Mouse (Mus musculus) cerebellum, adult 9-10 months (tissue): ENCODE results near the gene Mctp1.

ENCODE experiments used
- DNase-seq: peaks from one replicate; pipeline ENCODE4 v3.0.0; 2022

Gene Mctp1

DNA sequence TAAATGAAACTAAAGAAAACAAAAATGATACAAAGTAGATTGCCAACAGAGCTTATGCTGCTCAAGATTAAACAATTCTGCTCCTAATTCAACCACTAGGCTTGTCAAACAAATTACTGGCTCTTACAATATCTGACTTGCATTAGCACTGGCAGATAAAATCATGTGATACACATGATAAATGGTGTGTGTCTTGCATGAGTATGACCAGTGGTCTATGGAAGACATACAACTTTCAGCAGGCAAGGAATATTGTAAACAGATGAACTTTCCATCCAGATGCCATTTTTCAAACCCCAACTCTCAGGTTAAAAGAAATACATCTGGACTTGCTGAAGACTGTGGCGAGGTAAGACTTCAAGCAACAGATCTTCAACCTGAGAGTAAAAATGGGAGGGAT is 619.3 kb downstream of the Mctp1 start:
- DNase-seq, result no peak

DNA sequence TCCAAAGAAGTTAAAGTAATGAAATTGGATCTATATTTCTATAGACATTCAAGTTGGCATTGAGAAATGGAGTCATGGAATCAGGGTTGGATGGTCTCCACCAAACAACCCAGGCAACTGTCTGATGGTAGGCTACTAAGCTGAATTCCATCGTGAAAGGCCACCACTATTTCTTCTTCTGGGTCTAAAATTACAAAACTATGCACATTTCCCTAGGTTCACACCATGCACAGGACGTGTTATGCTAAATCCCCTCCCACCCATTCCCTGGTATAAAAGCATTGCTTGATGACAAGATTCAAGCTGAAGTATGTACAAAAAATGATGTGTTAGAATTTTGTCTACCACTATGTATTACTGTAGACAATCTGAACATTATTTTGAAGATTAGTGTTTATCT is 634.5 kb downstream of the Mctp1 start:
- no peak for DNase-seq

DNA sequence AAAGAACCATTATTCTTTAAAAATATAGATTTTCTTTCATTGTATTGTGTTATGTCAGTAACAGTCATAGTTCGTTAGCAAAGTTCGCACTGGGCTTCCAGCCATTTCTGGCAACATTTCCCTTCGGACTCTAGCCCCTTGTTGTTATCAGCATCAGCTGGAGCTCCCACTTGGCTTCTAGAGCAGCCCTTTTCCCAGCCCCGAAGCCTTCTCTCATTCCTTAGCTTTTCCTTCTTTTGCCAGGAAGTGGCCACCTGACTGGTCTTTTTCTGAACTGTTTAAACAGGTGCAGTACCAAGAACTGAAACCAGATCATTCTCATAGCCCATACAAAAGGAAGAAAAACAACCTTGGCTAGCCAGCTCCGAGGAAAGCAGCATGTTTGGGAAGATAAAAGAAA is 645.3 kb downstream of the Mctp1 start:
- no peak for DNase-seq

DNA sequence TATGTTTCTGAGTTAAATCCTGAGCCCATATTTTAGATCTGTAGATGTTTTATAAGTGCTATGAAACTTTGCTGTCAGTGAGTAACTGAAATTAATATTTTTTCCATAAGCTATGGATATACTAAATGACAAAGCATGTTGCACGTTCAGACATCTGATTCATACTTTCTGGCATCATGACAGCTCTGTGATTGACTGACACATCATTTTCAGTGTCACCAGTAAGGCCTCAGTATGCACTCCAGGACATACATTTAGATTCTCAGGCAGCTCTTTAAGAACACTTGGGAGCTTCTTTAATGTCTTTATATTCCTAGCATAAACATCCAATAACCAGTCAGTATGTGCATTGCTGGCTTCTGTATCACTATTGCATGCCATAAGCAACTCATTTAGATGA is 659.0 kb downstream of the Mctp1 start:
- no peak for DNase-seq

DNA sequence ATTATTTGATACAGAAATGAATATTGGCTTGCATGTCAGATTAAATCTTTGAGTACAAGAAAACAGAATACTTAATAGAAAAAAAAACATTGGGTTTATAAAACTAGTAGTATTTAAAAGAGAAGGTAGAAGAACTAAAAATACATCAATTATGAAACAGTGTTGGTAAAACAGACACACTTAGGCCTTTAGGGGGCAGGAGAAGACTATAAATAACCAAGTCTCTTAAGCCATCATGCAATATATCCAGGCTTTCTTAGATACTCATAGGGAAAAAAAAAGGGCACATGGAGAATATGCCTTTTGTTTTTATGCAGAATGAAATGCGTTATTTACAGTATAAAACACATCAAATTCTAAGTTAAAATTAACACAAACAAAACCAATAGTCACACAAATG is 661.0 kb downstream of the Mctp1 start:
- peak; percentile 53 for DNase-seq

DNA sequence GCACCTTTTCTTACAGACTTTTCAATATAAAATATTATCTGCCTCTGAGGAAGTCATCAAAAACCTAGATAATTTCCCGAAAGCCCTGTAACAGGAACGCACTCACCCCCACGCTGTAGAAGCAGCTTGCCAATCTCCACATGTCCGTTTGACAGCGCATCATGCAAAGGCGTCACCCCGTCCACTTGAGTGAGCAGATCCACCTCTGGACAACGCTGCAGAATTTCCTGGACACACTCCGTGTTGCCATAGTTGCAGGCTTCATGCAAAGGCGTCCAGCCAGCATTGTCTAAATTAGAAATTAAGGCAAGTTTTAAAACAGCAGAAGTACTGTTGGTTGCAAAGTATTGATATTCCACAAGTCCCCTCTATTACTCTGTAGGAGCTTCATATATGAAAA is 662.1 kb downstream of the Mctp1 start:
- peak; percentile 11 for DNase-seq

DNA sequence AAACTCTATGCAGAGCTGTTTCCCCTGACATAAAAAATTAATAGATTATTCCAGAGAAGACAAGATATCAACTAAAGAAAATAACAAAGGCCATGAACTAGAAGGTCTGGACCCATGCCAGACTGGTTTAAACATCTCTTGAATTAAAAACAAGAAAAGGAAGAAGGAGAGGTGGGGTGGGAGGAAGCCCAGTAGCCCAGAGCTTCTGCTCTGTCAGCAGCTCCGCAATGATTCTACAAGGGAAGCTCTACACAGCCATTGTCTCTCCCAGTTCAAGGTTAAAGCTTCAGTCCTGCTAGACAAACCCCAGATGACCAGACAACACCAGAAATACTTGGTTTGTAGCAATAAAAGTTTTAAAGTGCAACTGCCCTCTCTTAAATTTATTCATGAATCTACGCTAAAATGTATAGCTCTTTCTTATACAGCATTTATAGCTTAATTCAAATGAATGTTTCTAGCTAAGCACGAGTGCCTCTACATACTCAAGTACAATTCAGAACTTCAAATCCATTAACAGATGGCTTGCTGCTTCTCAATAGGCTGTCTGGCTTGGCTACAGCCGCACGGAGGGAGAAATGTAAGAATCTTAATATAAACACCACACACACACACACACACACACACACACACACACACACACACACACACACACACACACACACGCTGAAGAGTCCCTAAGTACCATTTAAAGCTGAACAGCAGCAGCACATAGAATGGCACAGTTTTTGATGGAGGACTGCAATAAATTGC is 663.0 kb downstream of the Mctp1 start:
- DNase-seq, result peak; percentile 49

DNA sequence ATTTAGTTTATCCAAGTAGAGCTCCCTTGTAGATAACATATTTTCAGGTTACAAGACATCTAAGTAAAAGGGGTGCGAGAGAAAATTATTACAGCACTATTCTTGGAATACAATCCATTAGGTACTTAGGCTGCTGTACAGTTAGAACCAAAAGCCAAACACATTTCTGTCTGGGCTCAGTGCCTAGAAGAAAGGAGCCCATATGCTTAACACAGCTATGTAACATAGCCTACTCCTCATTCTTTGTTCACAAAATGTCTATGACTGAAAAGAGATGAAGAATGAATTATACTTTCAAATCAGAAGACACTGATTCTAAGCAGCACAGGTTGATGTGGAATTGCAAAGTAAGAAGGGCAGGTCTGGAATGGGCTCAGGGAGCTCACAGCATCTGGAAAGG is 664.1 kb downstream of the Mctp1 start:
- DNase-seq, result peak; percentile 69

DNA sequence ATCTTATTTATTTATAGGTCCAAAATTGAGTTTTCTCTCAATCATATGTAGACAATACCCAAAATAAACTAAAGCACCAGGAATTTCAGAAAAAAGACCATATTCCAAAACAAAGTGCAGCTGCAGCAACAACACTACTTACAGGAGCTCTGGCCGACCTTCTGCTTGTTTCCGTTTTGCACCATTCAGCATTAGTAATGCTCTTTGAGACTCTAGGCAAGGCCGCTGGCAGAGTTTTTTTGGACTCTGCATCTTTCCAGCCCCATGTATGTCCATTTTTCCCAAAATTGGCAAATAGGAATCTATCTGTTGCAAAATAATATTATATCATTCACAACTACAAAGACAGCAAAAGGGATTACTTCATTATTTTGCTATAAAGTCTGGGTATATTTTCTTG is 665.4 kb downstream of the Mctp1 start:
- no peak for DNase-seq

DNA sequence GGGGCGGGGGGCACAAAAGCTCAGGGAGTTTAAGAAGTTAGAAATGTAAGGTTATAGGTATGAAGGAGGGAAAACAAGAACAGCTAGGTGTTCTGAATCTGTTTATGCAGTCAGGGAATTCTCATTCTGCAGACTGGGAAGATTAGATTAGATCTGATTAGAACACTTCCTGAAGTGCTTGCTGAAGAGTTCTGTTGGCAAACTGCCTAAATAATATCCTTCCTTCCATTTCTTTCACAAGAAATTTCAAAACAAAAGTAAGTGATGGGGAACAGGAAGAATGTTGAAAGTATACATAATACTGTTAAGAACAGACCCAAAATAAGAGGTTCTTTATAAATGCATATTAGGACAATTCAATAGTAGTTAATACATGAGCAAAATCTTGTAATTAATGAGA is 678.9 kb downstream of the Mctp1 start:
- no peak for DNase-seq

DNA sequence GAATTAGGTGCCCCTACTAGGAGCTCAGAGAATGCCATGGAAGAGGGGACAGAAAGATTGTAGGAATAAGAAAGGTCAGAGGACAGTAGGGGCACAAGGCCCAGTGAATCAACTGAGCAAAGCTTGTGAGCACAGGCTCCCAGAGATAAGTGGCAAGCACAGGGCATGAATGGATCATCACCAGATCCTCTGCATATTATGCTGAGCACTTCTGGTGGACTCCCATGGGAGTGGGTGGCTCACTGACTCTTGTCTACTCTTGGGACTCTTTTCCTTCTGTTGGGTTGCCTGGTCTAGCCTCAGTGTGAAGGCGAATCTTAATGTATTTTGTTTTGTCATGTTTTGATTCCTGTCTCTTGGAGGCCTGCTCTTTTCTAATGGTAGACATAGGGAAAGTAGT is 684.5 kb downstream of the Mctp1 start:
- no peak for DNase-seq

DNA sequence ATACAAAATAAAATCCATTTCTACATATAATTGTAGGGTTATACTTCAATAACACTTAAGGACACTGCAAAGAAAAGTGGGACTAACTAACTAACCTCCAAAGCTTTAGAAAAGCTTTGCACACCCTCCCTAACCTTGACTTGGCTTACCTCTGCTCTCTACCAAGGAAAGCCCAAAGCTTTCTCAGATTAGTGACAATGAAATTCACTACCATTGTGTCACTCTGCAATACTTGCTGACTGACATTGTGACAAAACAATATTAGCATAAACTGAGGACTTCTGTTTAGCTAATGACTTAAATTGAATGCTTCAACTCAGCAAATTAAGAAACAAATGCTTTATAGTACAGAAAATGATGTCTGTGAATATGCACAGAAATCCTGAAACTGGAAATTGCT is 687.7 kb downstream of the Mctp1 start:
- no peak for DNase-seq
